Mouse (Mus musculus) thymus, postnatal 0 days (tissue): ENCODE results near the gene Gm20388. TPM values are rescaled to one million over a fixed set of nuclear protein-coding genes. Genes with fewer than 3 reads are reported as not detected.

ENCODE experiments used
- DNase-seq: peaks from one replicate; pipeline ENCODE4 v3.0.0-alpha.2; 2015; ENCODE audit warnings: low spot score
- polyA plus RNA-seq: library from polyadenylated mRNA; unstranded; fragments of >200 nt; fragmentation: Nextera tagmentation; extraction: Ambion mirVana; gene quantifications from 2 replicates; pipeline ENCODE4 v1.2.1, GENCODE M21; 2015

Gm20388 gene
- polyA plus RNA-seq, 1 experiment from 2014 or later = not detected

DNA sequence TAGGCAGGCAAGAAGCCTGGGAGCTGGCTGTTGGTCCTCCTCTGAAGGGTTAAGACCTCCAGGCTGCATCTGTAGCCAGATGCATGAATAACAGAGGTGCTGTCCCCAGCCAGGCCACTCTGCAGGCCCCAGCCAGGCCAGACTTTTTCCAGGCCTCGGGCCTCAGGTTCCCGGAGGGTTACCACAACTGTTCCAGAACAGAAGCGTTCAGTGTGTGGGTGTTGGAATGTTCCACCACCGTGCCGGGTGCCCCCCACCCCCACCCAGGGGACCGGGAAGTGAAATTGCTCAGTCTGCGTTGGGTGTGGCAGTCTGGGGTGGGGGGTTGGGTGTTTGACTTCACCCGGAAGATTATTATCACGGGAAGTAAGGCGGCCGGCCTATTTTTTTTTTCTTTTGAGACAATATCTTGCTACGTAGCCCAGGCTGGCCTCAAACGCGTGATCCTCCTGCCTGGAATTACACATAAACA, 2852.7 kb downstream of the Gm20388 start:
- no peak for DNase-seq

DNA sequence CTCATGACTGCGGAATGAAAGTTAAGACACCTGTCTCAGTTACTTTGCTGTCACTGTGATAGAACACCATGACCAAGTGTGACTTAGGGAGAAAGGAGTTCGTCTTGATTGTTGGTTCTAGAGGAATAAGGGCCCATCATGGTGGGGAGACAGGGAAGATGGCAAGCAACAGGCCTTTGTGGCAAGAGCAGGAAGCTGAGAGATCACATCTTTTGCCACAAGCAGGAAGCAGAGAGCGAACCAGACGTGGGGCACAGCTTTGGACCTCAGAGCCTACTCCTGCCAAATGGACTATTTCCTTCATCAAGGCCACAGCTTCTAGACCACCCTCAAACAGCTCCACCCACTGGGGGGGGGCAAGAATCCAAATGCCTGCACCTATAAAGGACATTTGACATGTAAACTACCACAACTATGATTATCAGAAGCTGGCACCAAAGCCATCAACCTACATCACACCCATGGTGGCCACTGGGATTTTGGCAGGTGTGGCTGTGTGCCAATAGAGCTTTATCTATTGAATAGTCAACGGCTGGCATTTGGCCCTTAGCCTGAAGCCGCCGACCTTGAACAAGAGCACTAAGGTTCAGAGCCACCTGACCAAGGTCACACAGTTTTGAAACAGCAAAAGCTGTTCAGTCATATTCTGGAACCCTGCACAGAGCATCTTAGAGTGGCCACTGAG, 2854.3 kb downstream of the Gm20388 start:
- DNase-seq = peak; percentile 47

DNA sequence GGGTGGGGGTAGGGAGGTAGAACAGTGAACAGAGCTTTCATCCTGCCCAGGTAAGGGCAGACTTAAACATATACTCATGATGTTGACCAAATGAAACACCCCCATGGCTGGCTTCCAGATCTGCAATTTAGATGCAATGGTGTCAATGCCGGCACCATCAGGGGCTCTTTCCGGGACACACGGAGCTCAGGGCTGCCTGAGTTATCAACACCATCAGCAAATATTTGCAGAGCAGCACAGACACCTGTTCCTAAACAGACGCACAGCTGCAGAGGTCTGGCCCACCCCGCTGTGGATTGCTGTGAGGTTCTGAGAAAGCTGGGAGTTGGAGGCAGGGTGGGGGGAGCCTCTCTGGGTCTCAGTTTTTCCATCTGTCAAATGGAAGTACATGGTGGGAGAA, 2855.5 kb downstream of the Gm20388 start:
- DNase-seq = peak; percentile 71

DNA sequence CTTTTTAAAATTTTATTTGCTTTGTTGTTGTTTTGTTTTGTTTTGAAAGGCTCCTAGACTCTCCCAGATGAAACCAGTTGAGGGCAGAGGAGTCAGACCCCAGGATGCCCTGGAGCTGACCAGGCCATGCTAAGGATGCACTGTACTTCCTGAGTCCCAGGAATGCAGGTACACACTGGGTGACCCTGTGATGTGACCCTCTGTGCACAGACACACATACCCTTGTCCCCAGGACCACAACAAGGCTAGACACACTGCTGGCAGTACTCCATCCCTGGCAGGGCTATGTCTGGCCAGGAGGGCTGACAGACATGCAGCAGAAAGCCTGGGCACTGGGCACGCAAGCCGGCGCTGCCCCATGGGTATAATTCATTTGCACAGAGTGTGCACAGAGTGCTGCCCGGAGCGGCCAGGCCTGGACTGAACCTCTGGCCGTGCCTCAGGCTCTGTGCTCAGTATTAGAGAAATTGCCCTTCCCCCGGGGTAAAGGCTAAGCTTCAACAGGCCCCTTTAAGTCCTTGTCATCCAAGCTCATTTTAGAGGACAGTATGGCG, 2856.1 kb downstream of the Gm20388 start:
- DNase-seq = no peak

DNA sequence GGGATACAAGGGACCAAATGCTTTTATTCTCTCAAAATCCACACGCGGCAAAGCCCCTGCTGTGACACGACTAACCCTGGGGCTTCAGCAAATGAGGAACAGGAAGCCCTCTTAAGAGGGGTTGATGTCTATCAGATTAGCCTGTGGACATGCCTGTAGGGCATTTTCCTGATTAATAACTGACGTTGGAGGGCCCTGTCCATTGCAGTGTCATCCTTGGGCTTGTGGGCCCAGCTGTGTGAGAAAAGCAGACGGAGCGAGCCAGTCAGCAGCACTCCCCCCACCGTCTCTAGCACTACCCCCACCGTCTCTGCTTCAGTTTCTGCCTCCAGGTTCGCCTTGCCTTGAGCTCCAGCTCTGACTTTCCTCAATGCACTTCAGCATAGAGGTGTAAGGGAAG, 2856.6 kb downstream of the Gm20388 start:
- DNase-seq = no peak

DNA sequence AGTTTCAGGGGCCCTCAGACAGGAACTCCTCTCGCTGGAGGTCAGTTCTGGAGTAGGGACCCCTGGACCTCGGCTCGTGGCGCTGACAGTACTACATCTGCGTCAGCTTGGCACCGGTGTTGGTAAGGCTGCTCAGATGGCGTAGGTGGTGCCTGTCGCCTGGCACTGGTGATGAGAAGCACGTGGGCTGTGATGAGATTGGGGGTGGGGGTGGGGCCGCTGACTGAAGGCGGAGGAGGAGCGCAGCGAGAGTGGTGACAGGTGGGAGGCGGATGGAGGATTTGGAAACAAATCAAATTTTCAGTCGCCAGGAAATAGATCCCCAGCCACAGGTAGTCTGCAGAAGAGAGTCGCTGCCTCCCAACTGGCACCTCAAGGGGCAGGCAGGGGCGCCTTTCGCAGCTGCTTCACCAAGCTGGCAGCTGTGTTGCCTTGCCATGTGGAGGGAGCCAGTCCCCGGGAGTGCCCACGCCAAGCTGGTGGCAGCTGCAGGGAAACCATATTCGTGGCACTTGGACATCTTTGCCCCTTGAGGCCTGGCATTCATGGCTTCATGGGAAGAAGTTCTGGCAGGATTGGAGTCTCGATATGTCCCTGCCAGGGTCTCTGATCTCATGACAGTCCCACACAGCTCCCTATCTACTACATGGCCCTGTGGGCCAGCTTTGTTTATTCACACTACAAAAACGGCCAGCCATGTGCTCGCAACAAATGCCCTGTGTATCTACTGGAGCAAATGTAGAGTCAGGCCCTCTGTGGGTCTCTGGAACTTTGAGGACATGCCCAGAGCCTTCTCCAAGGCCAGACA, 2858.8 kb downstream of the Gm20388 start:
- DNase-seq = peak; percentile 73

DNA sequence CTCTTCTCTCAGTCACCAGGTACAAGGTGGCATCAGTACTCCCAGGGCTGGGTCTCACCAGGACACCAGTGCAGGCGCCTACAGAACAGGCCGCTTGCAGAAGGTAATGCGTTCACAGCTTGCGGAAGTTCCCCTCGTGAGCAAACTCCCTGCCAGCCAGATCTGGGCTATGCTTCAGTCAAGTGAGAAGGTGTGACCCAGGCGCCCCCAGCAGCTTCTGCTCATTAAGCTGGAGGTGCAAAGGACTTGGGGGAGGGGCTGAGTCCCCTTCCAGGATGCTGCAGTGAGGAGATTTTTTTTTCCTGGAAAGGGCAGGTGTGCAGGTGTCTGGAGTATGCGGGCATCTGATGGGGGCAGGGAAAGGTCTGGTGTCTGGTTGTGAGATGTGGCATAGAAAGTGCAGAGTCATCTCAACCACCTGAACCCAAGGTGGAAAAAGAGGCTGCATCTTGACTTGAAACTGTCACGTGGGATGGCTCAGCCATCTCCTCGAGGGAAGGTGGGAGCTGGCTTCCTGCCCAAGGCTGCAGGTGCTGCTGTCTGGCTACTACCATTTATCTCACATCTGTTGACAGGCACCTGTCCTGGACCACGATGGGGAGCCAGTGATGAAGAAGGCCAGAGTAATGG, 2861.9 kb downstream of the Gm20388 start:
- peak; percentile 69 for DNase-seq

DNA sequence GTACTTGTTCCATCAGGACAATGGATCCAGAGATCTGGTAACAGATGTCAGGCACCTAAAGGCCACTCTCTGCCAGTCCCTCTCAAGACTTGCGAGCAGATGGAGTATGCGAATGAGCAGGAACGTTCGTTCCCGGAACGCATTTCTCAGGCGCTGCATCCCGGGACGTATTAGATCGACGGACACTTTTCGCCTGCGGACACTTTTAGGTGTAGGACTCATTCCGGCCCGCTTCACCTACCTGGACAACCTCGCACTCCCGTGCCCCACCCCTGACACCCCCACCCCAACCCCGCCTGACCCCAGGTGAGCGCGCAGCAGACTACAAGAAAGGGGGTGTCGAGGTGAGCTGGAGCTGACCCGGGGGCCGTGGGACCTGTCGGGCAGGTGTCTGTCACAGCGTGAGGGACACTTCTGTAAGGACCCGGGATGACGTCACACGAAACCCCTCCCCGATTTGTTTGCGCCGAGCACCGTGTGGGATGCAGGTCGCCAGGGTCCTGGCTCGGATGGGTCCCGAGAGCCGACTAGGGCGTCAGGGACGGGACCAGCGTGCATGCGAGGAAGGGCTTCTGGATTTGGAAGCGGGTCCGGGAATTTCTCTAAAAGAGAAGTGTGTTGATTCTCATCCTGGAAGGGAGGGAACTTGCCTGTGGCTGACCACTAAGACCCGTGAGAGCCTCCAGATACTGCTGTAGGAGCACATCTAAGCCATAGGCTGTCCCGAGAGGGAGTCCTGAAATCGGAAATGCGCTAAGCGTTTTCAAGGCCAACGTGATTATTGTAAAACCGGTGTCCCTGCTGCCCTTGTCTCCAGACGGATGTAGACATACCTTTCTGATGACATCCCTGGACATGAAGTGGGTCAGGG, 2864.9 kb downstream of the Gm20388 start, which contains the start of gene Acsf3:
Gene Acsf3, plus strand, starts transcription at position 202 of the 871 bp plus-strand sequence.
- DNase-seq = peak; percentile 54

DNA sequence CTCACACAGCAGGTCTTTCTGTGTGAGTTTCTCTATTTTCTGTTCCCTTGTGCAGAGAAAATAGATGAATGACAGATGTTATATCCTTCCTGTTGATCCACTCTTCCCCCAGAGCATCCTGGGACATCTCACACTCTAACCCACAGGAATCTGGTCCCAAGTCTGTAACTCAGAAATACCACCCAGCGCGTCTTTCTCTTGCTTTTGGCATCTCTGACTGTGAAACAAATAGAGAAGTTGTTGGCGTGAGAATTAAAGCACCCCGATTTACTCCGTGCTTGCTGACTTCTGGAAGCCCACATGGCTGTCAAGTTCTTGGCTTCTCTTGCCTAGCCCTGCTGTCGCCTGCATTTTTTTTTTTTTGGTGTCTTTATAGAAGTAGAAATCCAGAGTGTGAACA, 2867.1 kb downstream of the Gm20388 start:
- no peak for DNase-seq

DNA sequence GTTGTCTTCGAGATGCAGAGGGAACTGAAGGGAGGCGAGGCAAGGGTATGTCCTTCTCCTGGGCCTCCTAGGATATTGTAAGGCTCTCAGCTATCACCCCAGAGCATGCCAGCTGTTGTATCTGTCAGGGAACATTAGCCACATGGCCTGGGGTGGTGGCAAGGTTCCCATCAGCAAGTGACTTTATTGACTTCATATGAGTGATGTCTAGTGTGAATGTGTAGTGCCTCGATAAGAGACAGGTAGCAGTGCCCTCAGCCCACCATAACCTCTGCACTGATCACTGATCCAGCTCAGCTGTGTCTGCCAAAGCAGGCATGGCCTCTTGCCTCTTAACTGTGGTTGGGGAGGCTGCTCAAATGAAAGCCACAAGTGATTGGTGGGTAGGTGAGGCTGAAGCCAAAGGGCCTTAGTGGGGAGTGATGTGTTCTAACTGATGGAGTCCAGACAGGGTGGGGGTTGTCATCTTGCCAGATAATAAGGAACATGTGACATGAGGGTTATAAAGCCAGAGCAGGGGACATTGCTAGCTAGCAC, 2868.1 kb downstream of the Gm20388 start:
- DNase-seq = no peak

DNA sequence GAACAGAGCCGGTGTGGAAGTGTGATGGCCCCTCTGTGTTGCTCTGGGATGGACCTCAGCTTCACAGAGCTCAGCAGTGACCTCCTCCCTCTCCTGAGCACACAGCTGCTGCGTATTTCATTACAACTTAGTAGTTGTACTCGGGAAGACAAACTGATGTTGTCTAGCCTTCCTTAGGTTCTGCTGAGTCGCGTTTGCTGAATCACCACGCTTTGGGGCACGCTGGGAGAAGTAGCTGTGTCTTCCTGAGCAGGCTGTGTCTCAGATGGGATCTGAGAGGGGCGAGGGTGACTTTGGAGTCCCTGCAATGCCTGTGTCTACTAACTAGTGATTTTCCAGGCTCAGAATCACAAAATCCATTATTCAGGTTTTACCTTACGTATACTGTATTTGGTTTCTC, 2868.6 kb downstream of the Gm20388 start:
- no peak for DNase-seq

DNA sequence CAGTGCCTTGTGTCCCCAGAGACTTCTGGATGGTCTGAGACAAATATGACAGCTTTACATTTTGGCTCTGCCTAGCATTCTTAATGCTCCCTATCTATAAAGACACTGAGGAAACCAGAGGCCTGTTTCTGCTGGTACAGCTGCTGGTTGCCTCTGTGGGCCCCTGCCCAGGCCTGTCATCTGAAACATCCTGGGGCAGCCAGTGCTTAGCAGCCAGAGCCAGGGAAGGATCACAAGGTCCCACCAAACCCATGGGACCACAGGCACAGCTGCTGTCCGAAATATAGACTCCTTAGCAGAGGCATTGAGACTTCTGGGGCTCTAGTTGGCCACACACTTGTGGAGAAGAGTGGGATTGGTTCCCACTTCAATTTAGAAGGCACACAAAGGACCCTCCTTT, 2874.1 kb downstream of the Gm20388 start:
- no peak for DNase-seq

DNA sequence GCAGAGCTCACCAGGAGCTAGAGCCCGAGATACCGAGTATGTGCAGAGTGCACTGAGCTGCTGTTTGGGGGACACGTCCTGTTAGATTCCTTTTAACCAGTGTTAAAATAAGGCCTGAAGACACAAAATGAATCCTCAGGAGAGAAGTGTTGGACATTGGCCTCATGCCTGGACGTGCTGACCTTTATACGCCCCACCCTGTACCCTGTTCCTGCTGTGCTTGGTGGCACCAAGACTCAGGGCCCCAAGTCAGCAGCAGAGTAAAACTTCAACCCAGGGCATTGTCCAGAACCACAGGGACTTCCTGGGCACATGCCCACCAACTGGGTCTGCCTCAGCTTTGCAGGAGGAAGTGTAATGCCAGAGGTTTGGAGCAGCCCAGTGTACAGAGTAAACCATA, 2879.2 kb downstream of the Gm20388 start:
- no peak for DNase-seq

DNA sequence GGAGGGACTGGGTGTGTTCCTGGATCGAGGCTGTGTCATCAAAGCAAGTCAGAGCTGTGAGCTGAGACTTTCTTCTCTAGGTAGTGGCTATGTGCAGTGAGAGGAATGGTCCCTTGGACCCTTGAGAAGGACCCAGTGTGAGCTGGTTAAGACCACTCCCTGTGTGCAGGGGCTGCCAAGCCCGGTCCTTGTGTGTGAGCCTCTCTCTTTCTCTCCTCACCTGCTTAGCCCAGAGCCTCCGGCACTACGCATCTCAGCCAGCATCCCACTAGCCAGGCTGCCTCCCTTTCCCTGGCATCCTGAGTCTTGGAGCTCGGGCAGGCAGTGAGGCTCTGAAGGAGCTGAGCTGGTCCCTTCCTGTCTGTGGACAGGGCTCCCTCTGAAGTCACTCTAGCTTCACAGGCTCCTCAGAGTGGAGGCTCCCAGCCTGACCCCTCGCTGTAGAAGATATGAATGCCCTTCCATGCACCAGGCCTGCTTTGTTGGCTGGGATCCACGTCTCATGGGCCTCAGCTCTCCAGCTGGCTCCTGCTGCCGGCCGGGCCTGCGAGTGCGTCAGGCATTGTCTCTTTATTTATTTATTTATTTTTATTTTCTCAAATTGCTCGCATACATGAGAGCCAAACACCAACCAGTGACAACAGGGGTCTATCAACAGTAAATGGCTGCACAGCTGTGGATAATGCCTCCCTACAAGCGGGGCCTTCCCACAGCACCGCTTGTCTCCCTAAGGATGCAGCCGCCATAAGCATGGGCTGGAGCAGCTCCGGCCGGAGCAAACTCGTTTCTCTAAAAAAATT, 2882.9 kb downstream of the Gm20388 start:
- DNase-seq = no peak

DNA sequence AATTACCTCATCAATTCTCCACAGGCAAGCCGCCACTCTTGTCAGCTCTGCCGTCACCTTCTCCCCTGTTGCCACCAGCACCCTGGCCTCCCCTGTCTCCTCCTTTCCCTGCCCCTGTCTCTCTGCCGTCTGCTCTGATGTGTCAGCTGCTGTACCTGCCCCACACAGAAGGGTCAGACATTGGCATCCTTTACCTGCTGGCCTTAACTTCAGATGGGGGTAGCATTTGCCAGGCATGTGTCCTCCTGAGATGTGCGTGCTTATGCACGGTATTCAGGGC, 2883.5 kb downstream of the Gm20388 start:
- DNase-seq = no peak

DNA sequence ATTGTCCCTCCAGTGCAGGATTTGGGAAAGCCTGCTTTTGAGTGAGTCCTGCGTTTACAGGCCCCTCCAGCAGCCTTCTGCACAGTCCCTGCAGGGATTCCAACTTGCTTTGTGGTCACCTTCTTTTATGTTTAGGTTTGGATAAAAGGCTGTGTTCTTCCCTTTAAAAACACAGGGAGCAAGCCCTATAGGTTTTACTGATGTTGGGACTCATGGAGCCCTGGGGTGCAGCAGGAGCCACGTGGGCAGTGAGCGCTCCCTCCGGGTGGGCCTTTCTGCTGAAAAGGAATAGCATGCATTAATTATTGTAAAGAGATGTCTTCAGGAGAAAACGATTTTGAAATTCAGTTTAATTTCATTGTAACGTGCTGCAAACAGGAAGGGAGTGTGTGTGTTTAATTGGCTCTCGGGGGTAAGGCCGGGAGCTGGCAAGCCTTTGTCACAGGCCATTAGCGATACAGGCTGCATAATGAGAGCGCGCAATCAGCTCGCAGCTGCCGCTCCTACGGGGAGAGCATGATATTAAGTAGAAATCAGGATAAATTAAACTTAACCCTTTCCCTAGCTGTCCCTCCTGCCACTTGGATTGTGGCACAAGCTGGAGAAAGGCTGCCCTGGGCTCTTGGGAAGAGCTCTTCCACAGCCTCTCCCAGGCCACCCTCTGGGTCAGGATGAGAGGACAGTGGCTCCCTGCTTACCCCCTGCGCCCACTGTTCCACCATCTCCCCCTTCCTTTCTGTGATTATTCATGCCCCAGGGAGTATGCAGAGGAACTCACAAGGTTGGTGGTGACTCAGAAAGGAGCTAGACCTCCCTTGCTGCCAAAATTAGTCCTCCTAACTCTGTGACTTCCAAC, 2893.5 kb downstream of the Gm20388 start:
- no peak for DNase-seq

DNA sequence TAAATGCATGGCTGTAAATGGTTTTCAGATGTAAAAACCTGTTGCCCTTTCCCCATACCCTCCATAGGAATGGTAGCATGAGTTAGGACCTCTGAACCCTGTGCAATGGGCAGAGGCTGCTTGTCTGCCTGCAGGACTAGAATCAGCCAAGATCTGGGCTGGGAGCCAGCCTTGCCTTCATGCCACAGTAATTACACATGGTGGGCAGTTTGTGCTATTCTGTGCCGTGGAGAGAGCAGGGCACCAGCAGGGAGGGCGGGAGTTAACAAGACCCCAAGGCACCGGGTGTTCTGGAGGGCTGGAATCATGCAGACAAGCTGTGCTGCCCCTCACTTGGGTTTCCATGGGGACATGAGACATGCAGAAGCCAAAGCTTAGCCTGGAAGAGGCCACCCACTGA, 2894.7 kb downstream of the Gm20388 start:
- DNase-seq = no peak

DNA sequence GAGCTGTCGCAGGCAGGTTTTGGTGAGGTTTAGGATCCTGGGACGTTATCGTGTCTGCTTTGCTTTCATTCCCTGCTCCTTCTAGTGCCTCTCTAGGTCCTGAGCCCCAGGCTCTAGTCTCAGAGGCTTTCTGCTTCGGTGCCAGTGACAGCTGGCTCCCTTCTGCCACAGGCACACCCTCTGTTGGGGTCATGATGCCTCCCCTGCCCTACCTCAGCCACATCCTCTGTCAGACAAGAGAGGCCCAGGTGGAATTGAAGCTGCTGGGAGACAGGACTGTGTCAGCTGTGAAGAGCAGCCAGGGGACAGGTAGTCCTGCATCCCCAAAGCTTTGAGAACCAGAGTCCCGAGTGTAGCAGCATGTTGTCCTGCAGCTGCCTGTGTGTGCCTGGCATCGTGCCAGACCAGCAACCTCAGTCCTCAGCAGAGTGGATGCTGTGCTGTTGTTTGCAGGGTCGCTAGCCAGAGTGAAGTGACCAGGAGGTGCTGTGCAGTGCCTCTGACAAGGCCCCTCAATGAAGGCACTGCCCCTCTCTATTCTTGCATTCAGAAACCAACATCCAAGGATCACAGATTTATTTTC, 2896.4 kb downstream of the Gm20388 start:
- peak; percentile 77 for DNase-seq

DNA sequence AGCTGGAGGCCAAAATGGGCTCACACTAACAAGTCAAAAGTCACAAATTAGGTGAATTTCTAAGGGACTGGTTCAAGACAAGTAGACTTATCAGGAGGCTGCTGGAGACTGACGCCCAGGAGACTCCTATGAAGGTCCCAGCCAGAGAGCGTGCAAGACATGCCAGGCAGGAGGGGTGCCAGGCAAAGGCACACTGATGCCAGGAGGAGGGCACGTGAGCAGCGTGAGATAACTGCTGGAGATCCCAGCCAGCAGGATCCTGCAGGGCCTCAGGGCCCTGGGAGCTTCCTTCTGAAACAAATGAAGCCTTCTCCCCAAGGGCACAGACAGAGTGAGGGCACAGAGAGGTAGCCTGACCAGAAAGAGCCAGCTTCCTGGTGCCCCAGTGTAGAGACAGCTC, 2897.3 kb downstream of the Gm20388 start:
- no peak for DNase-seq
